Mouse (Mus musculus) heart, postnatal 14 days (tissue): ENCODE results near the gene Pwwp2b. TPM values are rescaled to one million over a fixed set of nuclear protein-coding genes. Genes with fewer than 3 reads are reported as not detected.
A peak's percentile ranks its signal among the peaks of the same experiment; 100 is the strongest.

Source experiments
- DNase-seq, 2 experiments: peaks; one replicate each; pipeline ENCODE4 v3.0.0; 2021 to 2022
- intact Hi-C: fragments of 180-260 bp; cut with DNase I; formaldehyde crosslinking; loops from one replicate; pipeline ENCODE4 v1.15.1; 2025
- long read RNA-seq, 2 experiments: library from polyadenylated mRNA; stranded (forward); transcript quantifications; one replicate each; pipeline ENCODE4 v2.0.0; 2021
- total RNA-seq, 2 experiments: library from RNA; stranded (reverse); gene quantifications; 2 replicates each; pipeline ENCODE4 v1.2.3; 2021

The Pwwp2b gene
- total RNA-seq = 1 to 10 TPM; 8.7 to 9.8 TPM
- long read RNA-seq, experiment 1, transcript Pwwp2b-201 (3 exons, 3,057 nt) = major isoform, 9 of 17 reads
- long read RNA-seq, experiment 1, transcript Pwwp2b-202 (3 exons, 2,543 nt) = minor isoform, 6 of 17 reads
- long read RNA-seq, experiment 1, partial matches to known transcripts = 2 of 17 reads
- long read RNA-seq, experiment 1, other reads (novel, unspliced or antisense) = 0 of 17 reads
- long read RNA-seq, experiment 2, transcript Pwwp2b-202 (3 exons, 2,543 nt) = major isoform, 11 of 23 reads
- long read RNA-seq, experiment 2, transcript Pwwp2b-201 (3 exons, 3,057 nt) = minor isoform, 10 of 23 reads
- long read RNA-seq, experiment 2, partial matches to known transcripts = 2 of 23 reads
- long read RNA-seq, experiment 2, other reads (novel, unspliced or antisense) = 0 of 23 reads

DNA sequence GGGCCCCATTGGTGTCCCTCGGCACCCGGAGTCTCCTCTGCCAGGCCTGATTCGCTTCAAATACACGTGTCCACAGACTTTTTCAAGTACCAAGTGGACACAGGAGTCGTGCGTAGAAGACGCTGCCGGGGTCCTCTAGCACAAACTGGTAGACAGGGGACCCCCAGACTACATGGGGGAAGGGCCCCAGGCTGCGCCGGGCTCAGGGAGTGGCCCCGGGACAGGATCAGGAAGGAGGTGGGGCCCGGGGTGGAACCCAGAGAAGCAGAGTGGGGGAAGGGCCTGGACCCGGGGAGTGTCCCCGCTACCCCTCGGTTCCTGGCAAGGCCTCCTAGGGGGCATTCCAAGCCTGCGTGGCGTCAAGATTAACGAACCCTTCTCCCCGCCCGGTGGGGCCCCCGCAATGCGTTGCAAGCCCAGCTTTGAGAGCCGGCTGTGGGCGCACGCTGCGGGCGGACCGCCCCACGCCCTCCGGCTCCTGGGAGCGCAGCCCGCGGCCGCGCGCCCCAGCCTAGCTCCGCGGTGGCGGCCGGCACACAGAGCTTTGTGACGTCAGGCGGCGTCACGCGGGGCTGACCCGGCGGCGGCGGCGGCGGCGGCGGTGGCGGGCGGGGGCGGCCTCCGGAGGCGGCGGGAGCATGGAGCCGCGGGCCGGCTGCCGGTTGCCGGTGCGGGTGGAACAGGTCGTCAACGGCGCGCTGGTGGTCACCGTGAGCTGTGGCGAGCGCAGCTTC is at the start of gene Pwwp2b:
Gene Pwwp2b, plus strand, starts transcription at position 602 of the 734 bp plus-strand sequence.
- peak; percentile 90 to 92 for DNase-seq
- intact Hi-C loops = loop anchor here (5.0 kb wide), 1 partner anchor 139 kb away; the partner anchor contains the start of gene Inpp5a

DNA sequence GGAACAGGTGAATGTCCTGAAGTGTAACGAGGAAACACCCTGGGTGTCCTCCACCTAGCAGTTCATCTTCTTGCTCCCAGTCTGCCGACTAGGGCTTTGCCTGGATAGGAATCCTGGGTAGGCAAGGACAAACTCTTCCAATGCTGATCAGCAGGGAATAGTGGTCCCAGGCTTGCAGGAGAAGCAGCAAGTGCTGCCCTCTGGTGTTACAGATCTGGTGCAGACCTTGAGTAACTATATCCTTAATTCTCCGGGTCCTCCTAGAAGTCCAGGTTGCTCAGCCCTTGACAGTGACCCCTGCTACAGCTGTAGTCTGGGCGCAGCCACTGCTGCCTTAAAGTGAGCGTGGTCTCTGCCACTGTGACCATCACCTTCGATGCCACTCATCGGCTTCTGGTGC is 48.2 kb upstream of the Pwwp2b start:
- intact Hi-C loops = loop anchor here (2.0 to 5.0 kb wide), 2 partner anchors 78 to 99 kb away; no protein-coding TSS in a partner anchor
- peak; percentile 63 to 82 for DNase-seq

GRCm38 (mm10) chr7:139201209-139201608 is 47.1 kb upstream of the Pwwp2b start:
- DNase-seq = no peak
- intact Hi-C loops = loop anchor here (2.0 to 5.0 kb wide), 2 partner anchors 79 to 98 kb away; no protein-coding TSS in a partner anchor

GRCm38 (mm10) chr7:139208023-139208772 is 40.1 kb upstream of the Pwwp2b start:
- intact Hi-C loops = loop anchor here (1.0 kb wide), 1 partner anchor 89 kb away; no protein-coding TSS in a partner anchor
- peak; percentile 55 to 63 for DNase-seq

GRCm38 (mm10) chr7:139208773-139209095 is 39.5 kb upstream of the Pwwp2b start:
- intact Hi-C loops = loop anchor here (1.0 kb wide), 1 partner anchor 89 kb away; no protein-coding TSS in a partner anchor
- no peak for DNase-seq

DNA sequence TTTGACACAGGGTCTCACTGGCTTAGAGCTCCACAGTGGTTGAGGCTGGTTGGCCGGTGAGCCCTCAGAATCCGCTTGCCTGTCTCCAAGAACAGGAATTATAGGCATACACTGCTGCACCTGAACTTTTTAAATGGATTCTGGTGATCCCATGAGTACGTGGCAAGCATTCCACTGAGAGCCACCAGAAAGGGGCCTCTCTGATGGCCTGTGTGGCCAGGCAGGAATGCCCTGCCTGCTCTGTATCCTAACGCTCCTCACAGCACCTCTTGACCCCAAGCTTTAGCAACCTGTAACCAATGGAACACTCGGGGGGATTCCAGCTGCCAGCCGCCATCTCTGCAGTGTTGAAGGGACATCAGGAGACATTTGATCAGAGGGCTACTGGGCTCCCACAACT is 36.5 kb upstream of the Pwwp2b start:
- DNase-seq = no peak
- intact Hi-C loops = no loop called here

GRCm38 (mm10) chr7:139212754-139213745 is 35.2 kb upstream of the Pwwp2b start, which contains the start of the genes Lrrc27 and Stk32c:
Gene Lrrc27 (plus strand): TSS chr7:139212988.
Gene Stk32c (minus strand): TSS chr7:139213307.
- DNase-seq = peak; percentile 96 to 98
- intact Hi-C loops = no loop called here

DNA sequence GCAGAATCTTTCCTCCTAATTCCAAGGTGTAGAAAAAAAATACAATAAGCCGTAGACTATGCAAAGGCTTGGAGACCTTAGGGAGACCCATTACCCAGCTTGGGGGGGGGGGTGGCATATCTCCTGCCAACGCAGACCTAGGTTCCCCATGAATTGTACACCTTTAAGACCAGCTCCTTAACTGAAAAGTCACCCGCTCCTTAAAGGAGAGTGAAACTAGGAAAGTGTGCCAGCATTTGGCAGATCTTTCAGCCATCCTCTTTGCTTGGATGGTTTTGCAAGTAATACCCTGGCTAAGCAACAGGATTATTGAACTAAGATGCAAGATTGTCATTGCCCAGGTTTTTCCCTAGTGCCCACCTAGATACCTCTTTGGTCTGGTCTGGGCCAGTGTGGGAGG is 34.5 kb upstream of the Pwwp2b start:
- intact Hi-C loops = no loop called here
- DNase-seq = no peak

DNA sequence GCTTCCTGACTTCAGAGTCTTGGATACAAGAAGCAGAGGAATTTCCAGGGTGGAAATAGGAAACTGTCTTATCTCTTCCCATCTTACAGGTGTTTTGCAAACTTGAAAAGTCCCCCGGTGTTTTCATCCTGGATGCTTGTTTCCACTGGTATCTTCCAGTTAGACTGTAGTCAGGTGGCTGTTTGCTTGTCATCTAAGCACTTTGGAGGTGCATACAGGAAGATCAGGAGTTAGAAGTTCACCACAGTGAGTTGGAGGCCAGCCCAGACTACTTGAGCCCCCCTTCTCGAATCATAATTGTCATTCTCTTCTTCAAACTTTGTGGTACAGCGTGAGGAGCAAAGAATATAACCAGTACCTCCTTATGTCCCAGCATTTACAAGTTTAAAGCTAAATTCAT is 34.1 kb upstream of the Pwwp2b start:
- DNase-seq = no peak
- intact Hi-C loops = no loop called here

- DNase-seq = no peak
- intact Hi-C loops = loop anchor here (5.0 kb wide), 1 partner anchor 173 kb away; the partner anchor contains the start of gene Inpp5a
Observed at GRCm38 (mm10) chr7:139214596-139215340, 33.5 kb upstream of the Pwwp2b start.

DNA sequence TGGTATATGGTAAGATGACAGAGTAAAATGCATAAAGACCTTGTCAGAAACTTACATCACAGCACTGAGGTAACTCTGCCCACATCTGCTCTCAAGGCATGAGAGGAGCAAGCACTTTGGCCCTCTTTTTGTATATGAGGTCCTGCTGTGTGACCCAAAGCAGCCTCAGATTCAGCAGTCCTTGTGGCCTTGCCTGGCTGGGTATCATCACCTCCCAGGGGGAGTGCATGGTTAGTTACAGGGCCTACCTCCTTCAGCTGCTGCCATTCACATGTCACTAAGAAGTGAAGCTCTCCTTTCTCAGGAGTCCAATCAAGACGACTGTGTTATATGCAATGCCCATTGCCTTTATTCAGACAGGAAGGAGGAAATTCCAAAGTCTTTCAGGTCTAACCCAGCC is 32.8 kb upstream of the Pwwp2b start:
- DNase-seq = no peak
- intact Hi-C loops = loop anchor here (5.0 kb wide), 1 partner anchor 172 kb away; the partner anchor contains the start of gene Inpp5a

DNA sequence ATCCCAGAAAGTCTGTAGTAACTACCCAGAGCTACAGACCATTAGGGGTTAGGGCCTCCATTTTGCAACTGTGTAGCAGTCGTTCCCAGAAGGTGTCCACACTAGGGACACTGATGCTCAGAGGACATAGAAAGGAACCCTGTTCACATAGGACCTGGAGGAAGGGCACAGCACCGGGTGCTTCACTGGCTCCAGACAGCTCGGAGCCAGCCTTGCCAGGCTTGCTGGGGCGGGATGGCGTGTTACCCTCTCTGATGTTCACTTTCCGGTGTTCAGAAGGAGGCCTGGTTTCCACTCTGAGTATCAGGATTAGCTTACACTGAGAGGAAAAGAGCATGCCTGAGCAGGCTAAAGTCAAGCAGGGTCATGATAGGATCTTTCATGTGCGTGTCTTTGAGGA is 32.3 kb upstream of the Pwwp2b start:
- intact Hi-C loops = loop anchor here (5.0 kb wide), 1 partner anchor 171 kb away; the partner anchor contains the start of gene Inpp5a
- no peak for DNase-seq

- DNase-seq = no peak
- intact Hi-C loops = loop anchor here (5.0 kb wide), 1 partner anchor 171 kb away; the partner anchor contains the start of gene Inpp5a
Observed at GRCm38 (mm10) chr7:139216464-139216863, 31.8 kb upstream of the Pwwp2b start.

GRCm38 (mm10) chr7:139217046-139217445 is 31.2 kb upstream of the Pwwp2b start:
- intact Hi-C loops = loop anchor here (5.0 kb wide), 1 partner anchor 170 kb away; the partner anchor contains the start of gene Inpp5a

GRCm38 (mm10) chr7:139218641-139219415 is 29.5 kb upstream of the Pwwp2b start:
- intact Hi-C loops = loop anchor here (5.0 kb wide), 1 partner anchor 168 kb away; the partner anchor contains the start of gene Inpp5a
- DNase-seq = peak; percentile 53 to 65

More at GRCm38 (mm10) chr7:139217046-139217445, 31.2 kb upstream of the Pwwp2b start:
- no peak for DNase-seq

- no peak for DNase-seq
- intact Hi-C loops = loop anchor here (5.0 kb wide), 1 partner anchor 168 kb away; the partner anchor contains the start of gene Inpp5a
Observed at GRCm38 (mm10) chr7:139219486-139219885, 28.8 kb upstream of the Pwwp2b start.

GRCm38 (mm10) chr7:139220303-139220702 is 28.0 kb upstream of the Pwwp2b start:
- intact Hi-C loops = no loop called here
- peak; percentile 43 to 49 for DNase-seq
